Mouse (Mus musculus) urinary bladder, postnatal 10 days (tissue): ENCODE results near the gene Dnajc2.

Experiments used
- DNase-seq: peaks from one replicate; pipeline ENCODE4 v3.0.0; 2022; ENCODE audit warnings: low spot score

The Dnajc2 gene

DNA sequence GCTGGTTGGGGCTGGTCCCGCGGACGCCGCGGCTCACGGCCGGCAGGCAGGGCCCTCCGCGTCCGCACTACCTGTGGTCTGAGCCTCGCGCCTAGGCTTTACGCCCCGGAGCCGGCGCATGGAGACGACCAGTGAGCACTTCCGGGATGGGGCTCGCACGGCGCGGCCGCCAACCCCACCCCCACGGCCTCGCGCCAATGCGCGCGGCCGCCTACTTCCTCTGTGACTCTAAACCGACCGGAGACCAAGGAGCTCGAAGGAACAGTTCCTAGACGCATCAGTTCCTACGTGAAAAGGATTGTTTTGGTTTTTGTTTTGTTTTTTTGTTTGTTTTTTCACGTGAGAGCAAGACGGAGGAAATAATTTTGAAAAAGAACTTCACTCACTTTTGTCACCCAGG lies at the start of gene Dnajc2, which contains the start of gene Psmc2:
TSS of gene Dnajc2 (minus strand) at position 199 of the 400 bp plus-strand sequence.
TSS of gene Psmc2 (plus strand) at position 231 of the 400 bp plus-strand sequence.
- peak; percentile 39 for DNase-seq

DNA sequence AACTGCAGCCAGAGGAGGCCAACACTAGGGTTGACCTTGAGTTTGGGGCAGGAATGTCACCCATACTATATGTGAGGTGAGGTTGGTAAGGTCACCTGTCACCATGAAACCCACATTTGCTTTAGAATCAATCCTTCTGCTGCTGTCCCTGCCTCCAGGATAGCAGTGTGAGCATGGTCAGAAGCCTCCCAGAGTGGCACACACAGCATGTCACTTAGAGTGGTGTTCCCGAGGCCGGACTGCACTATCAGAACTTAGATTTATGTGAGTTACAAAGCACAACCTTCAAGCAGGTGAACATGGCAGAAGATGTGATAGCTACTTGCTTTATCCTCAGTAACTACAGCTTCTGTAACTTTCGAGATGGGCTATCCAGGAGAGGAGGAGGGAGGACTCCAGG lies 46.7 kb upstream of the Dnajc2 start:
- DNase-seq = no peak

DNA sequence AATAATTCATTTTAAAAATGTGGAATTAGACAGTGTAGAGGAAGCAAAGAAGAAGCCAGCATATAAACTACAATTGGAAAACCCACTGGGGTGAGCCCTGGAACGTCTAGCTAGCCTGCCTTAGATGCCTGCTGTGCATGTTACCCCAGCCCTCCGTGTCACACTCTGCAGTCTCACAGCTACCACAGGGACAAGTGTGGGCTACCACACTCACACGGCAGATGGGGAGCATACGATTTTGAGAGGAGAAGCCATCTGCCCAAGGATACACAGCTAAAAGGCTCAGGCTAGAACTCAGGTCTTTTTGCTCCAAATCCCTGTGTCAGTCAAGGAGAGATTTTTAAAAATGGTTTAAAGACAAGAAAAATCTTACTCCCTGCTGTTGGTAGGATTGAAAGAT lies 43.8 kb upstream of the Dnajc2 start:
- no peak for DNase-seq

DNA sequence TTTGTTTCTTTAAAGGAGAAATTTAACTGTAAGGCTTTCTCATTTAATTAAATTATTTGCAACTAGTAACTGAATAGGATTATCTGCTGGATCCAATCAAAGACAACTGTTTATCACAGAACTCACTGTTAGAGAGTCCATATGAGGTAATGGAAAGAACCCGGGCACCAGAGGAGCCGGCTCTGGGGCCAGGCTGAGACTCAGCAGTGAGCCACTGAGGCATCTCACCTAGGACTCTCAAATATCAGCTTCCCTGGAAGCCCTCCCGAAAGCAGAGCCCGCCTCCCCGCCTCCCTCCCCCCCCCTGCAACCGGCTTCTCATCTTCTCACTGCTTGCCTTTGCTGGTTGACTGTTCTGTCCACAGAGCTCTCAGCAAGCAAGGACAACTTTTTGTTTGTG lies 42.6 kb upstream of the Dnajc2 start:
- no peak for DNase-seq

DNA sequence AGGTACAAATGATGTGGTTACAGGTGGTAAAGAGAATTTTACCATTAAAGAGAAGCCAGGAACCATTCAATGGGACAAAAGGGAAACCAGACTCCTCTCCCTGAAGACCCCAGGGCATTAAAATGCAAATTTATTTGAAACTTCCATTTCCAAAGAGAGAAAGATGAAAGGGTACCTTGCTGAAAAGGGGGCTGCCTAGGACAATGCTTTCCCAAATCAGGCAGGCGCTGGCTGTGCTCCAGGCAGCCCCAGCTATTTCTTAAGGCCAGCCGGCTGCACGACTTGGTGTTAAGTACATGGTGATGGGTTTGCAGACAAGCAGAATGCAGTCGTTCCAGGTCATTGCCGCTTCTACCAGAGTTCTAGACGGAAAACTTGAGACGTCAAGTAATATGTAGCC lies 41.3 kb upstream of the Dnajc2 start:
- DNase-seq = no peak

DNA sequence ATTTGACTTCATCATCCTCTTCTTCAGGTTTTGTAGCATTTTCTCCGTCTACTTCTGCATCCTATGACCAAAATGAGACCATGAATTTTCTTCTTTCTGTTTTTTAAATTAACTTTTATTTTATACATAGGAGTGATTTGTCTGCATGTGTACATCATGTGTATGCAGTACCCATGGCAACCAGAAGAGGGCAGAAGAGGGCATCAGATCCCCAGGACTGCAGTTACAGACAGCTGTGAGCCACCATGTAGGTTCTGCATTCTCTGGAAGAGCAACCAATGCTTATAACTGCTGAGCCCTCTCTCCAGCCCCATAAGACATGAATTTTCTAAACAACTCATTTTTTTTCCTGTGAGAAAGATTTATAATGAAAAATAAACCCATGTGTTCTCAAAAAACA lies 28.9 kb upstream of the Dnajc2 start:
- no peak for DNase-seq

DNA sequence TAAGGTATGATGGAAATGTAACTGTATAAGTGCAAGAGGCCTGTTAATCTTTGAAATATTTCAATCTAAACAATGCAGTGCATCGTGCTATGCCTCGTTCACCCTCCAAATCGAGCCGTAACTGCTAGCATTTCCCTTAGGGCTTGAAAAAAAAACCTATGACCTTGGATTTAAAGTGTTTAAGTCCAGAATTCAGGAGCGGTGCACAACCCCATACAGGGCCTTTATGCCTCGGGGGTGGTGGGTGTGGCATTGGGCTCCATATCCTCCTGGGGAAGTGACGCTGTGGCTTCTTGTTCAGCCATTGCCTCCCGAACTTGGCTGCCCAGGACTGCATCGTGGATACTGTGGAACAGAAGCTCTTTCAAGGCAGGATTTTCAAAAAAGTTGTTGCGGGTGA lies 25.9 kb upstream of the Dnajc2 start:
- no peak for DNase-seq

GRCm38 (mm10) chr5:21804837-21805236 lies 19.8 kb upstream of the Dnajc2 start:
- DNase-seq = no peak

DNA sequence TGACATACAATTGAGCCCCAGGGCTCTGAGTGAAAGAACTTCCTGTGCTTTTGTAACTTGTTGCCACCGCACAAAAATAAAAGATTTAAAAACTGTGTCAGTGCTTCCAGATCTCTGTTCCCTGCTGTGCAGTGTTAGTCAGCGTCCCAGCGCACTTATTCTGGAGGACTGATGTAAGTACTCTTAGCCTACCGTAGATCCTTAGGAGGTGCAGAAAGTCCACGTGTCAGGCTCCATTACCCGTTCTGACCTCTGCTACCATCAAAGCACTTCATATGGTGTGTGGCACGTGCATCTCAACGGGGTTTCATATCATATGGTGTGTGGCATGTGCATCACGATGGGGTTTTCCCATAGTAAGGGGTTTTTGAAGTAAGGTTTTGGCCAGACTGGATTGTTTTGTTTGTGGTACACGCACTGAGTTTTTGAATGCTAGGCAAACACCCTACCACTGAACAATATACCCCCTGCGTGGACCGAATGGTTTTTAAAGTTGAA lies 18.7 kb upstream of the Dnajc2 start:
- DNase-seq = no peak

- no peak for DNase-seq
These were observed 17.9 kb upstream of the Dnajc2 start for GRCm38 (mm10) chr5:21802907-21803306.

GRCm38 (mm10) chr5:21792166-21792565 lies 7.1 kb upstream of the Dnajc2 start:
- no peak for DNase-seq

GRCm38 (mm10) chr5:21789061-21789460 lies 4.0 kb upstream of the Dnajc2 start:
- no peak for DNase-seq

GRCm38 (mm10) chr5:21787186-21788105 lies 2.4 kb upstream of the Dnajc2 start:
- DNase-seq = no peak

GRCm38 (mm10) chr5:21786258-21787185 lies 1.5 kb upstream of the Dnajc2 start:
- DNase-seq = peak; percentile 72

GRCm38 (mm10) chr5:21785776-21786175 lies 725 bp upstream of the Dnajc2 start:
- no peak for DNase-seq

GRCm38 (mm10) chr5:21784161-21785052 lies 644 bp downstream of the Dnajc2 start:
- DNase-seq = no peak

- DNase-seq = no peak
These were observed 8.6 kb downstream of the Dnajc2 start for GRCm38 (mm10) chr5:21776491-21776890.

GRCm38 (mm10) chr5:21769841-21770240 lies 15.2 kb downstream of the Dnajc2 start:
- no peak for DNase-seq

DNA sequence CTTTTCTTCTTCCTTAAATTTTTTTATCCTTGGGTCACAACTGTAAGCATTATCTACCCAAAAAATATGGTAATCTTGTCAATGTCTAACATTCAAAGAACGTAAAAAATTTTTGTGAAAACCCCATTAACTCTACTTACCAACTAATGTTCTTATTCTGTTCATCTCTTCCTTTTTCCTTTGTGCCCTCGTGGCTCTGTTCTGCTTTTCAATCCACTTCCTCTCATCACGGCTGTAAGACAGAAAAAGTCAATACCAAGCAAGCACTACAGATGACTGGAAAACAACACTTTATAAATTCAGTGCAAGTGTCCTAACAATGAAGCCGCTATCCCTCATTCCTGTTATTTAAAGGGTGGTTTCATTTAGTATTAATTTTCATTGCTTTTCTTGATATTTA lies 16.5 kb downstream of the Dnajc2 start:
- DNase-seq = no peak

DNA sequence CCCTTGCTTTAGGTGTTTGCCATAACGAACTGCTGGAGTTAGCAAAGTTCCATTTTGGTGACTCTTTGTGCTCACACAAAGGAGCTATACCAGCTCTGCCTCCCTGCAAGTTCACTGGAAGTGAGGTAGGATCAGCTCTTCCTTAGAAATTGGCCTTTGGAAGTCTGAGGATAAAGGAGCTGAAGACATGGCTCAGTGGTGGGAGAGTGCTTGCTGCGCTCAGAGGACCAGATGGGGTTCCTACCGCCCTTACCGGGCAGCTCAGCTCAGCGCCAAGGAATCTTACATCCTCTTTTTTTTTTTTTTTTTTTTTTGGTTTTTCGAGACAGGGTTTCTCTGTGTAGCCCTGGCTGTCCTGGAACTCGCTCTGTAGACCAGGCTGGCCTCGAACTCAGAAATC lies 39.1 kb downstream of the Dnajc2 start:
- DNase-seq = no peak

DNA sequence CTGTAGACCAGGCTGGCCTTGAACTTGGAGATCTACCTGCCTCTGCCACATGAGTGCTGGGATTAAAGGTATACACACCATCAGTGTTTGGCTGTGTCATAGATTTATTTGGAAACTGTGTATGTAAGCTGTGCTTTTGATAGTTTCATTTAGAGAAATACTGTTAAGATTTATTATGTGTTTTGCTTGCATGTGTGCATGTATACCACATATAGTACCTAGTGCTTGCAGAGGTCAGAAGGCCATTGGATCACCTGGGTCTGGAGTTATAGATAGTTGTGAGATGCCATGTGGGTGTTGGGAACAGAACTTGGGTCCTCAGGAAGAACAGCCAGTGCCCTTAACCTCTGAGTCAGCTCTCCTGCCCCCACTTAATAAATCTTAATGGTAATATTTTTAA lies 40.4 kb downstream of the Dnajc2 start:
- no peak for DNase-seq

DNA sequence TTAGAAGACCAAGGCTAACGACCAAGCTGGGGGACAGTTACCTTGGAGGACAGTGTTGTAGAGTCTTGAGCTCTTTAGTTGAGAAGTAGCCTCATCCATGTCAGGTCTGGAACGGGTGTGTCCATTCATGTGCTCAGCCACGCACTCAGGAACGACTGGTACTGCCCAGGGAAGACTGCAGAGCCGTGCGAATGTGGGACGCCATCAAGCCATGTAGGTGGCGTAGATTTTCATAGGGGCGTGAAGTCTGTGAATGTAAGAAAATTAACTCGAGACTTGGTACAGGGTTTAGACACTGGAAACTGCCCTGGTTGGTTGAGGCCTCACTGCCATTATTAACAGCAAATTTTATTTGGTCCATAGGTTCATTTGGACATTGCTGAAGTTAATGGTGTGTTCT lies 41.4 kb downstream of the Dnajc2 start:
- no peak for DNase-seq
